Mouse (Mus musculus) midbrain, postnatal 0 days (tissue): ENCODE measurements around the gene Kif6. TPM values are rescaled to one million over a fixed set of nuclear protein-coding genes. Genes with fewer than 3 reads are reported as not detected.

ENCODE experiments used
- ATAC-seq: fragments of 200-750 bp; cut with Nextera tagmentation; 2 replicates; pipeline ENCODE4 v1.8.0; 2017; ENCODE audit warnings: moderate number of reproducible peaks, mild to moderate bottlenecking, moderate TSS enrichment, moderate library complexity; ENCODE audit not compliant: low FRiP score
- DNase-seq: peaks from one replicate; pipeline ENCODE4 v3.0.0-alpha.2; 2015; ENCODE audit warnings: low spot score
- H3K27ac ChIP-seq: fragments of 300-500 bp; sonication (generic); 2 replicates; pipeline ENCODE4 v1.5.1; 2014; ENCODE audit warnings: low read depth, mild to moderate bottlenecking, low read length, mixed read lengths
- H3K27me3 ChIP-seq: fragments of 300-500 bp; sonication (generic); 2 replicates; pipeline ENCODE4 v1.6.1; 2014; ENCODE audit warnings: low read length, control low read depth, mixed read lengths; ENCODE audit not compliant: insufficient read depth
- H3K36me3 ChIP-seq: fragments of 300-500 bp; sonication (generic); 2 replicates; pipeline ENCODE4 v1.6.1; 2014; ENCODE audit warnings: low read length, control low read depth, mixed read lengths; ENCODE audit not compliant: insufficient read depth
- H3K4me1 ChIP-seq: fragments of 300-500 bp; sonication (generic); 2 replicates; pipeline ENCODE4 v1.6.1; 2014; ENCODE audit warnings: mild to moderate bottlenecking, control low read depth, antibody characterized with exemption, low read length, mixed read lengths; ENCODE audit not compliant: insufficient read depth
- H3K4me2 ChIP-seq: fragments of 300-500 bp; sonication (generic); 2 replicates; pipeline ENCODE4 v1.6.1; 2014; ENCODE audit warnings: low read depth, mild to moderate bottlenecking, low read length, mixed read lengths; ENCODE audit not compliant: poor library complexity, severe bottlenecking
- H3K4me3 ChIP-seq: fragments of 300-500 bp; sonication (generic); 2 replicates; pipeline ENCODE4 v1.5.1; 2014; ENCODE audit warnings: low read depth, mild to moderate bottlenecking, low read length, moderate library complexity
- H3K9ac ChIP-seq: fragments of 300-500 bp; sonication (generic); replicated peaks from 2 replicates; pipeline ENCODE4 v1.6.1; 2014; ENCODE audit warnings: mild to moderate bottlenecking, low read length, moderate library complexity, mixed read lengths; ENCODE audit not compliant: poor library complexity, severe bottlenecking
- H3K9me3 ChIP-seq: fragments of 300-500 bp; sonication (generic); 2 replicates; pipeline ENCODE4 v1.6.1; 2016; ENCODE audit warnings: low read length, control low read depth
- CTCF ChIP-seq: IDR thresholded peaks from 2 replicates; pipeline ENCODE4 v1.5.1; 2016; ENCODE audit warnings: antibody characterized with exemption, mild to moderate bottlenecking
- WGBS: fragments of 180-500 bp; shearing (Covaris S2); extraction: QIAGEN DNeasy Blood & Tissue Kit; methylation state at CpG from one replicate; pipeline ENCODE4 v1.1.7; 2014; 5-methylcytosine and 5-hydroxymethylcytosine counted together
- polyA plus RNA-seq: library from polyadenylated mRNA; unstranded; fragments of >200 nt; fragmentation: Nextera tagmentation; extraction: Ambion mirVana; gene quantifications from 2 replicates; pipeline ENCODE4 v1.2.1, GENCODE M21; 2015
- total RNA-seq: library from RNA; depleted of rRNA; stranded (reverse); fragments of >200 nt; gene quantifications from 2 replicates; pipeline ENCODE4 v1.2.3, GENCODE M21; 2014

Kif6 gene
- total and polyA plus RNA-seq, 2 experiments from 2014 or later, result 1.7 to 2.1 TPM

GRCm38 (mm10) chr17:49869246-49869645 lies 254.3 kb downstream of the Kif6 start:
- no peaks in the 10 kb centered on the region for H3K9me3 ChIP-seq
- no peak overlapping the region for H3K4me2 ChIP-seq
- TF ChIP-seq CTCF, result no peak
- no peaks in the 10 kb centered on the region for H3K36me3 ChIP-seq
- no peaks in the 10 kb centered on the region for H3K27me3 ChIP-seq
- WGBS, result 84% methylated on average over 9 of the region's 9 CpGs
- no peak for DNase-seq
- H3K4me1 ChIP-seq, result peaks cover 4% of the 10 kb centered on the region; the same call in 1 of the 2 replicates
- no peak overlapping the region for H3K4me3 ChIP-seq
- no peak overlapping the region for H3K9ac ChIP-seq
- H3K27ac ChIP-seq, result no peak overlapping the region
- no peak for ATAC-seq

DNA sequence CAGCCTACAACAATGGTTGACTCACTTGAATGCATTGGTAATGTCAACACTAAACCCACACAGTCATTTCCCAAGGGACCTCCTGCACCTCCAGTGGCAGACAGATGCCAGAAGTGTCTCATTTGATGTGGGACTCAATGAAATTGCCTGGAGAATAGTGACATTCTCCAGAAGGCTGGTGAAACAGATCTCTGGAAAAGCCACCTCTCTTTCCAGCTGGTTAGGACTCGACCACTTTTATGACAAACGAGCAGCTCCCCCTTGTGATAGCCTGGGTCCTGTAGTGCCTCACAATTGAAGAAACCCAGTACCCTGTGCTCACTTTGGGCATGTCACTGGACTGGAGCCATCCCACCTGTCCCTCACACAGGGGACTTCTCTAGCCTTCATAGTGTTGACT lies 257.4 kb downstream of the Kif6 start:
- peak; percentile 48 for DNase-seq
- Histone ChIP-seq H3K36me3 (no peaks in the 10 kb centered on the region), H3K27me3 (no peaks in the 10 kb centered on the region), H3K27ac (no peak overlapping the region), H3K4me1 (peaks cover 7% of the 10 kb centered on the region; the same call in 1 of the 2 replicates), H3K9me3 (no peaks in the 10 kb centered on the region), H3K4me2 (no peak overlapping the region), H3K4me3 (no peak overlapping the region), H3K9ac (no peak overlapping the region)
- no peak for ATAC-seq
- peak; percentile 66 for TF ChIP-seq CTCF
- 42% methylated on average over 2 of the region's 2 CpGs for WGBS

GRCm38 (mm10) chr17:49874746-49875145 lies 259.8 kb downstream of the Kif6 start:
- H3K4me2 ChIP-seq, result no peak overlapping the region
- ATAC-seq (no peak), DNase-seq (no peak)
- H3K4me3 ChIP-seq, result no peak overlapping the region
- WGBS, result 66% methylated on average over 5 of the region's 5 CpGs
- H3K9ac ChIP-seq, result no peak overlapping the region
- H3K9me3 ChIP-seq, result no peaks in the 10 kb centered on the region
- TF ChIP-seq CTCF, result no peak
- H3K27me3 ChIP-seq, result no peaks in the 10 kb centered on the region
- H3K4me1 ChIP-seq, result peaks cover 7% of the 10 kb centered on the region; the same call in 1 of the 2 replicates
- H3K27ac ChIP-seq, result no peak overlapping the region
- no peaks in the 10 kb centered on the region for H3K36me3 ChIP-seq

DNA sequence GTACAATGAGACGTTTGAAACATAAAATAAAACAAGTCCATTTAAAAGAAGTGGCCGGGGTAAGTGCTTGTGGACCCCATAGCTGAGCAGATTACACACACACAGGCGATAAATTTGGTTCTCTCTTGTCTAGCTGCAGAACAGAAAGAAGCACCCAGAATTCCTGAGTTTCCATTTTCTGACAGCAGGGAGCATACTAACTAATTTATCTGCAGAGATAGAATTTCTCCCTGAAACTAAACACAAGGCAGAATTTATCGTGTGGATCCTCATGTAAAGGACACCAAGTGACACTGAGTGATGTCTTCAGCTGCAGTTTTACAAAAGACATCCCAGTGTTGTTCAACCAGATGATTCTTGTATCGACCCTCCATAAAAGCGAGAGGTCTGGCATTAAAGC lies 260.5 kb downstream of the Kif6 start:
- H3K36me3 ChIP-seq, result no peaks in the 10 kb centered on the region
- no peak overlapping the region for H3K4me2 ChIP-seq
- H3K4me3 ChIP-seq, result no peak overlapping the region
- 59% methylated on average over 6 of the region's 6 CpGs for WGBS
- no peaks in the 10 kb centered on the region for H3K9me3 ChIP-seq
- ATAC-seq, result no peak
- H3K9ac ChIP-seq, result no peak overlapping the region
- no peaks in the 10 kb centered on the region for H3K27me3 ChIP-seq
- H3K27ac ChIP-seq, result no peak overlapping the region
- DNase-seq, result no peak
- peaks cover 7% of the 10 kb centered on the region; the same call in 1 of the 2 replicates for H3K4me1 ChIP-seq
- peak; percentile 42; the same call in 1 of the 2 replicates for TF ChIP-seq CTCF

GRCm38 (mm10) chr17:49875939-49876651 lies 261.2 kb downstream of the Kif6 start:
- 48% methylated on average over 15 of the region's 15 CpGs for WGBS
- no peak overlapping the region for H3K27ac ChIP-seq
- peak; percentile 68 for TF ChIP-seq CTCF
- H3K4me1 ChIP-seq, result peaks cover 4% of the 10 kb centered on the region; the same call in 1 of the 2 replicates
- DNase-seq (peak; percentile 44), ATAC-seq (no peak)
- H3K9ac ChIP-seq, result no peak overlapping the region
- no peaks in the 10 kb centered on the region for H3K36me3 ChIP-seq
- no peaks in the 10 kb centered on the region for H3K27me3 ChIP-seq
- H3K4me3 ChIP-seq, result no peak overlapping the region
- no peak overlapping the region for H3K4me2 ChIP-seq
- H3K9me3 ChIP-seq, result no peaks in the 10 kb centered on the region

GRCm38 (mm10) chr17:49880919-49881744 lies 266.2 kb downstream of the Kif6 start:
- no peaks in the 10 kb centered on the region for H3K9me3 ChIP-seq
- no peak overlapping the region for H3K27ac ChIP-seq
- H3K4me2 ChIP-seq, result no peak overlapping the region
- peaks cover 2% of the 10 kb centered on the region; the same call in 1 of the 2 replicates for H3K4me1 ChIP-seq
- H3K36me3 ChIP-seq, result no peaks in the 10 kb centered on the region
- H3K4me3 ChIP-seq, result no peak overlapping the region
- H3K27me3 ChIP-seq, result no peaks in the 10 kb centered on the region
- ATAC-seq (no peak), DNase-seq (no peak)
- WGBS, result 86% methylated on average over 5 of the region's 5 CpGs
- no peak overlapping the region for H3K9ac ChIP-seq
- no peak for TF ChIP-seq CTCF
